ENCODE assay signal across 8 mouse cellular contexts in genomic region chr7:44986192-44986878, GRCm38 (mm10). TPM values are rescaled to one million over a fixed set of nuclear protein-coding genes. Genes with fewer than 3 reads are reported as not detected.
DNase-seq lines count a peak whose midpoint lies in the region; ATAC-seq and TF ChIP-seq lines count a peak whose summit lies in the region.

TSS of gene Prmt1 (minus strand) at chr7:44986568.

- H3K4me1 ChIP-seq in G1E (ENCODE audit: insufficient read depth, low read depth, low read length): peaks cover 64% of the 10 kb centered on the region
- H3K4me1 ChIP-seq in forebrain, embryonic 16.5 days (replicated peaks; ENCODE audit: control insufficient read depth, insufficient read depth, low read length): peaks cover 31% of the 10 kb centered on the region
- H3K4me1 ChIP-seq in lung, embryonic 14.5 days (ENCODE audit: insufficient read depth): peaks cover 8% of the 10 kb centered on the region; the same call in 1 of the 2 replicates
- H3K4me1 ChIP-seq in olfactory bulb, adult 2 months (ENCODE audit: control insufficient read depth, insufficient read depth, low read length): peaks cover 20% of the 10 kb centered on the region
- peaks cover 17% of the 10 kb centered on the region for H3K4me1 ChIP-seq in thymus, adult 2 months (replicated peaks; ENCODE audit: control insufficient read depth, insufficient read depth, low read length)

- ATAC-seq in G1E (ENCODE audit: extremely low read depth, insufficient number of reproducible peaks, low FRiP score, poor library complexity, severe bottlenecking): peak; percentile 89
- peak; percentile 96 for ATAC-seq in forebrain, embryonic 16.5 days
- peak; percentile 95 for ATAC-seq in lung, embryonic 14.5 days (ENCODE audit: insufficient read depth)

- H3K4me2 ChIP-seq in forebrain, embryonic 16.5 days (ENCODE audit: low read length): peak within 1 kb of the TSS; percentile 82
- H3K4me2 ChIP-seq in lung, embryonic 14.5 days: peak within 1 kb of the TSS; percentile 66

- TF ChIP-seq CTCF in G1E (IDR thresholded peaks at IDR 0.05; ENCODE audit: low read depth, low read length): no peak
- no peak for TF ChIP-seq CTCF in layer of hippocampus, adult 2 months (conservative IDR thresholded peaks at IDR 0.05)
- no peak for TF ChIP-seq CTCF in lung, embryonic 14.5 days (IDR thresholded peaks at IDR 0.05; ENCODE audit: low read depth)
- no peak for TF ChIP-seq CTCF in olfactory bulb, adult 2 months (IDR thresholded peaks at IDR 0.05; ENCODE audit: insufficient read depth, low read depth, low read length)
- TF ChIP-seq CTCF in thymus, adult 2 months (IDR thresholded peaks at IDR 0.05; ENCODE audit: borderline replicate concordance, control insufficient read depth, extremely low read depth, insufficient read depth, low read length, poor library complexity): peak; percentile 26; the same call in 1 of the 2 replicates

- under 1% methylated on average over 42 of the region's 42 CpGs for WGBS in forebrain, embryonic 16.5 days
- under 1% methylated on average over 39 of the region's 42 CpGs for WGBS in lung, embryonic 14.5 days
- WGBS in olfactory bulb, adult 2 months: under 1% methylated on average over 42 of the region's 42 CpGs
- WGBS in thymus, adult 2 months: under 1% methylated on average over 42 of the region's 42 CpGs

- H3K4me3 ChIP-seq in G1E (ENCODE audit: low read depth, low read length): peak within 1 kb of the TSS; percentile 98
- H3K4me3 ChIP-seq in forebrain, embryonic 16.5 days (replicated peaks; ENCODE audit: low read length): peak within 1 kb of the TSS; percentile 74
- H3K4me3 ChIP-seq in layer of hippocampus, adult 2 months: peak within 1 kb of the TSS; percentile 75
- H3K4me3 ChIP-seq in lung, embryonic 14.5 days (ENCODE audit: low read depth, low read length): peak within 1 kb of the TSS; percentile 97
- peak within 1 kb of the TSS; percentile 70 for H3K4me3 ChIP-seq in olfactory bulb, adult 2 months (ENCODE audit: insufficient read depth, low read depth, low read length)
- peak within 1 kb of the TSS; percentile 98 for H3K4me3 ChIP-seq in thymus, adult 2 months (ENCODE audit: control insufficient read depth, insufficient read depth, low read length)

- peak within 1 kb of the TSS; percentile 94 for H3K27ac ChIP-seq in forebrain, embryonic 16.5 days (ENCODE audit: low read length)
- H3K27ac ChIP-seq in layer of hippocampus, adult 2 months: peak within 1 kb of the TSS; percentile 97
- peak within 1 kb of the TSS; percentile 96 for H3K27ac ChIP-seq in lung, embryonic 14.5 days (ENCODE audit: low read depth)
- H3K27ac ChIP-seq in olfactory bulb, adult 2 months (ENCODE audit: insufficient read depth, low read depth, low read length): peak within 1 kb of the TSS; percentile 86
- peak within 1 kb of the TSS; percentile 66 for H3K27ac ChIP-seq in thymus, adult 2 months (ENCODE audit: control insufficient read depth, insufficient read depth, low read length)

- peak within 1 kb of the TSS; percentile 88 for H3K9ac ChIP-seq in forebrain, embryonic 16.5 days (replicated peaks; ENCODE audit: low read depth, low read length)
- H3K9ac ChIP-seq in lung, embryonic 14.5 days: peak within 1 kb of the TSS; percentile 99

- H3K27me3 ChIP-seq in G1E (ENCODE audit: insufficient read depth, low read length): no peaks in the 10 kb centered on the region
- H3K27me3 ChIP-seq in forebrain, embryonic 16.5 days (replicated peaks; ENCODE audit: control insufficient read depth, insufficient read depth, low read length): no peaks in the 10 kb centered on the region
- no peaks in the 10 kb centered on the region for H3K27me3 ChIP-seq in lung, embryonic 14.5 days (ENCODE audit: insufficient read depth, low read length)
- no peaks in the 10 kb centered on the region for H3K27me3 ChIP-seq in thymus, adult 2 months (ENCODE audit: control insufficient read depth, insufficient read depth, low read length)

- peak; percentile 99 for DNase-seq in G1E (ENCODE audit: low spot score)
- DNase-seq in cerebellum, adult 18-20 months: peak; percentile 96 to 99
- DNase-seq in heart, postnatal 36 days: peak; percentile 94 to 99
- peak; percentile 96 to 100 for DNase-seq in layer of hippocampus, adult 2 months (ENCODE audit: low spot score in 2 of 2)
- peak; percentile 100 for DNase-seq in lung, embryonic 14.5 days
- DNase-seq in thymus, adult 2 months: peak; percentile 98

- TF ChIP-seq POLR2A in olfactory bulb, adult 2 months (IDR thresholded peaks at IDR 0.05; ENCODE audit: insufficient read depth, low read depth, low read length): peak; percentile 61
- peak; percentile 76 for TF ChIP-seq POLR2A in thymus, adult 2 months (IDR thresholded peaks at IDR 0.05; ENCODE audit: control insufficient read depth, extremely low read depth, insufficient read depth, low read length, poor library complexity)

- peaks cover 68% of the 10 kb centered on the region for H3K36me3 ChIP-seq in G1E (replicated peaks)
- H3K36me3 ChIP-seq in forebrain, embryonic 16.5 days (ENCODE audit: control insufficient read depth, insufficient read depth): peaks cover 10% of the 10 kb centered on the region
- H3K36me3 ChIP-seq in lung, embryonic 14.5 days (ENCODE audit: insufficient read depth): peaks cover 47% of the 10 kb centered on the region
- H3K36me3 ChIP-seq in thymus, adult 2 months (ENCODE audit: control insufficient read depth, insufficient read depth, low read length): peaks cover 9% of the 10 kb centered on the region

- intact Hi-C loops in heart, postnatal 36 days (cut with DNase I): no loop called here

- H3K9me3 ChIP-seq in G1E (replicated peaks): no peaks in the 10 kb centered on the region
- H3K9me3 ChIP-seq in forebrain, embryonic 16.5 days (ENCODE audit: control insufficient read depth, low read length): no peaks in the 10 kb centered on the region
- H3K9me3 ChIP-seq in lung, embryonic 14.5 days (ENCODE audit: low read depth, low read length): no peaks in the 10 kb centered on the region

RNA-seq across cellular contexts. Expression of gene Prmt1, which starts in this region (rescaled TPM):
- total RNA-seq in G1E (2014; fragmentation: Nextera tagmentation): 165 and 169 TPM in 2 replicates
- 97.2 and 113 TPM in 2 replicates for total RNA-seq in G1E (2017)
- 89.5 and 105 TPM in 2 replicates for polyA plus RNA-seq in G1E (2012)
- 646 and 707 TPM in 2 replicates for polyA plus RNA-seq in forebrain, embryonic 16.5 days (2015; fragmentation: Nextera tagmentation; extraction: Ambion mirVana)
- 100 to 1,000 TPM; 104 to 107 TPM for total RNA-seq in heart, postnatal 36 days (2021)
- total RNA-seq in layer of hippocampus, adult 2 months (2021): 100 to 1,000 TPM; 165 to 171 TPM
- polyA plus RNA-seq in lung, embryonic 14.5 days (2014; fragmentation: Nextera tagmentation; extraction: Ambion mirVana): 228 and 238 TPM in 2 replicates
- polyA plus RNA-seq in olfactory bulb, adult 2 months (2012; ENCODE audit: insufficient read depth, insufficient read length, low replicate concordance, missing spikeins): not detected in 2 replicates
- 242 and 260 TPM in 2 replicates for polyA plus RNA-seq in thymus, adult 2 months (2012; rRNA removed)

Comparison
In these comparisons a context has a peak if more than half of its experiments do, and no peak if none do; other contexts are left out.
1. Peak in every context shown above with its lines: DNase-seq, ATAC-seq, H3K4me3 ChIP-seq and H3K27ac ChIP-seq.